Mouse (Mus musculus) myocyte (in vitro differentiated cells): ENCODE data around the gene Oprl1.

Experiments
- CEBPB ChIP-seq: IDR thresholded peaks from 2 replicates; pipeline ENCODE4 v1.6.1; 2011; ENCODE audit warnings: mild to moderate bottlenecking, moderate library complexity; ENCODE audit not compliant: poor library complexity, insufficient read depth, severe bottlenecking
- MAX ChIP-seq: IDR thresholded peaks from one replicate; pipeline ENCODE4 v1.6.1; 2011; ENCODE audit warnings: low read depth, mild to moderate bottlenecking, control low read depth
- MYOD1 ChIP-seq, 3 experiments: IDR thresholded peaks; one replicate each; pipeline ENCODE4 v1.6.1; 2011; ENCODE audit warnings: control low read depth in 2 of 3, low read depth in 2 of 3, mild to moderate bottlenecking in 2 of 3, moderate library complexity in 1 of 3; ENCODE audit not compliant: insufficient read length in 2 of 3, control insufficient read depth in 1 of 3
- MYOG ChIP-seq, 3 experiments: IDR thresholded peaks; one replicate each; pipeline ENCODE4 v1.6.1; 2011; ENCODE audit warnings: control low read depth in 2 of 3, low read depth in 2 of 3, mild to moderate bottlenecking in 2 of 3; ENCODE audit not compliant: insufficient read length in 2 of 3, control insufficient read depth in 1 of 3, insufficient read depth in 1 of 3
- POLR2A ChIP-seq: IDR thresholded peaks from one replicate; pipeline ENCODE4 v1.6.1; 2011; ENCODE audit warnings: low read depth, mild to moderate bottlenecking, control low read depth, moderate library complexity; ENCODE audit not compliant: insufficient read length
- REST ChIP-seq: IDR thresholded peaks from one replicate; pipeline ENCODE4 v1.6.1; 2011; ENCODE audit warnings: mild to moderate bottlenecking, control low read depth, moderate library complexity; ENCODE audit not compliant: insufficient read depth, insufficient read length
- TCF12 ChIP-seq: IDR thresholded peaks from one replicate; pipeline ENCODE4 v1.6.1; 2011; ENCODE audit warnings: mild to moderate bottlenecking, control low read depth; ENCODE audit not compliant: poor library complexity, insufficient read depth, severe bottlenecking
- USF1 ChIP-seq: IDR thresholded peaks from one replicate; pipeline ENCODE4 v1.6.1; 2011; ENCODE audit warnings: low read depth, mild to moderate bottlenecking, control low read depth, moderate library complexity

DNA sequence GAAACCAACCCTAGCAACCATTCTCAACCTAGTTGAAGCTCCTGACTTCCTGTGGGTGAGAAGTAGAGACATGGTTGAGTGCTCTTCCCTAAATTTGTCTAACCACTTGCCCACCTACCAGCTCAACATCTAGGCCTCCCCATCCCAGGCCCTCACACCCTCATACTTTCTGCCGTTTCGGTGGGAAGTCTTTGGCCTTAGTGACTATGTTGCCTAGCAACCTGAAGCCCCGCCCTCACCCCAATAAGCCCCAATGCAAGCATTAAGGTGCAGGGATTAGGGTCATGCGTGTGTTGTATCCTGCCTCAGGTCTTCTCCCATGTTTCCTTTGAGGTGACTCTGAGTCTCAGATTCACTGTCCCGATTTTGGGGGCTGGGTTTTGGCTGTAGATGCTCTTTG, 16.6 kb upstream of the Oprl1 start, which contains the start of gene Lkaaear1:
- TF ChIP-seq POLR2A (no peak), MYOD1 (IDR thresholded peaks at IDR 0.05; ENCODE audit: control insufficient read depth in 1 of 3, insufficient read length in 2 of 3, low read depth in 2 of 3) (no peak), TCF12 (no peak), USF1 (no peak), REST (no peak), MAX (no peak), CEBPB (no peak), MYOG (IDR thresholded peaks at IDR 0.05; ENCODE audit: control insufficient read depth in 1 of 3, insufficient read depth in 1 of 3, insufficient read length in 2 of 3, low read depth in 2 of 3) (no peak)
